Mouse (Mus musculus) liver, embryonic 16.5 days (tissue): ENCODE data around the gene Serinc4. TPM values are rescaled to one million over a fixed set of nuclear protein-coding genes. Genes with fewer than 3 reads are reported as not detected.

ENCODE experiments used
- microRNA-seq: library from miRNA; unstranded; fragments of <30 nt; microRNA quantifications from one replicate; pipeline ENCODE4, GENCODE M21; 2016
- polyA plus RNA-seq: library from polyadenylated mRNA; unstranded; fragments of >200 nt; fragmentation: Nextera tagmentation; extraction: Ambion mirVana; gene quantifications from 2 replicates; pipeline ENCODE4 v1.2.1, GENCODE M21; 2015

The Serinc4 gene
- polyA plus RNA-seq, 1 experiment from 2014 or later, result 0.05 TPM

Small RNA genes lying within 50 kb of the gene (microRNA-seq; reads per million reads assigned to microRNA genes)
- gene Gm22953, result not detected

Other genes with a start within 250 kb of the Serinc4 start
- gene Trp53bp1, start 185.4 kb downstream of the Serinc4 start, polyA plus RNA-seq, result 18.9 and 22.5 TPM in 2 replicates
- 0.19 and 0.21 TPM in 2 replicates for gene Map1a, start 167.2 kb downstream of the Serinc4 start, polyA plus RNA-seq
- 5.6 and 5.8 TPM in 2 replicates for gene Ppip5k1, start 101.4 kb downstream of the Serinc4 start, polyA plus RNA-seq
- gene Ckmt1, start 99.1 kb downstream of the Serinc4 start, polyA plus RNA-seq, result 4.8 TPM in 1 of 2 replicates, not detected in the other
- gene Strc, start 69.6 kb downstream of the Serinc4 start, polyA plus RNA-seq, result not detected in 2 replicates
- 302 and 304 TPM in 2 replicates for gene Pdia3, start 43.0 kb downstream of the Serinc4 start, polyA plus RNA-seq
- 0.63 and 0.78 TPM in 2 replicates for gene Catsper2, start 43.0 kb downstream of the Serinc4 start, polyA plus RNA-seq
- 3.4 and 3.6 TPM in 2 replicates for gene Ell3, start 12.5 kb downstream of the Serinc4 start, polyA plus RNA-seq
- gene Serf2, start 7.6 kb downstream of the Serinc4 start, polyA plus RNA-seq, result 209 and 224 TPM in 2 replicates
- 64.5 and 79.5 TPM in 2 replicates for gene Hypk, start 3.5 kb downstream of the Serinc4 start, polyA plus RNA-seq
- gene Mfap1b, start 17.3 kb upstream of the Serinc4 start, polyA plus RNA-seq, result 19.4 and 20.5 TPM in 2 replicates
- 10.8 and 11.8 TPM in 2 replicates for gene Mfap1a, start 49.9 kb upstream of the Serinc4 start, polyA plus RNA-seq
- gene Wdr76, start 49.9 kb upstream of the Serinc4 start, polyA plus RNA-seq, result 6.3 and 7.7 TPM in 2 replicates